Mouse (Mus musculus) layer of hippocampus, postnatal 36 days (tissue): ENCODE measurements around the gene Apol9a. TPM values are rescaled to one million over a fixed set of nuclear protein-coding genes. Genes with fewer than 3 reads are reported as not detected.
A peak's percentile ranks its signal among the peaks of the same experiment; 100 is the strongest.

ENCODE experiments used
- DNase-seq, 2 experiments: peaks; one replicate each; pipeline ENCODE4 v3.0.0; 2022
- total RNA-seq, 2 experiments: library from RNA; stranded (reverse); gene quantifications; 2 replicates each; pipeline ENCODE4 v1.2.3; 2021

The Apol9a gene
- total RNA-seq, 2 experiments from 2014 or later: not detected

DNA sequence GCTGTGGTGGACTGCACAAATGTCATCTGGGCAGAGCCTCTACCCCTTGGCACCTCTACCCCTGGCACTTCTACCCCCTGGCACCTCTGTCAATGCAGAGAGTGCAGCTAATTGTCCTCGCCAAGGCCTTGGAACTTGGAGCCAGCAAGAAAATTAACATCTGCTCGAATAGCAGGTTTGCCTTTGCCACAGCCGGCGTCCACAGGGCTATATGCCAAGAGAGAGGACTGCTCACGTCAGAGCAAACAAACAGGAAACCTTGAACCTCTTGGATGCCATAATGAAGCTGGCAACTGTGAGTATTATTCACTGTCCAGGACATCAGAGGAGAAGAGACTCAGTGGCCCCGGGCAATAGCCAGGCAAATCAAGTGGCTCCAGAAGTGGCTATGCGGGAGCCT is 34.0 kb downstream of the Apol9a start:
- no peak for DNase-seq

- DNase-seq: no peak
Observed at GRCm38 (mm10) chr15:77370588-77370987, 40.3 kb downstream of the Apol9a start.

- DNase-seq: no peak
Observed at GRCm38 (mm10) chr15:77369981-77370380, 41.0 kb downstream of the Apol9a start.

DNA sequence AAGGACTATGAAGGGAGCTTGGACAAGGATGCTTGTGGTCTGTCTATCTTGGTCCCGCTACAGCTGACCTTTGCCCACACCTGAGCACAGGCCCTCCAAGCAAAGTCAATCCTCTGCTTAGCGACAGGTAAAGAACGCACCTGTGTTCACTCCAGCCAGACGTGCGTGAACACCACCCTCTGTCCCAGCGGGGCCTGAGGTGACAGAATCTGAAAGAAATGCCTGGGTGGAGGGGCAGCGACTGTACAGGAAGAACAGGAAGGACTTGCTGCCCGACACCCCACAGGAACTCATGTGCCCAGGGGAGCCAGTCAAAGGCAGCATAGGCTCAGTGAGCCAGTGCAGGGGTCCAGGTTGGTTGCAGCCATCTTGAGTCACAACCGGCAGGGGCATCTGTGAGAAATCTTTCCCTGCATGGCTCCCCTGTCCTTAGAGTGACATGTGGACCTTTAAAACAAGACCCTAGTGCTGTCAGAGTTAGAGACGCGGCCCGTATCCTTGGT is 42.1 kb downstream of the Apol9a start:
- no peak for DNase-seq

DNA sequence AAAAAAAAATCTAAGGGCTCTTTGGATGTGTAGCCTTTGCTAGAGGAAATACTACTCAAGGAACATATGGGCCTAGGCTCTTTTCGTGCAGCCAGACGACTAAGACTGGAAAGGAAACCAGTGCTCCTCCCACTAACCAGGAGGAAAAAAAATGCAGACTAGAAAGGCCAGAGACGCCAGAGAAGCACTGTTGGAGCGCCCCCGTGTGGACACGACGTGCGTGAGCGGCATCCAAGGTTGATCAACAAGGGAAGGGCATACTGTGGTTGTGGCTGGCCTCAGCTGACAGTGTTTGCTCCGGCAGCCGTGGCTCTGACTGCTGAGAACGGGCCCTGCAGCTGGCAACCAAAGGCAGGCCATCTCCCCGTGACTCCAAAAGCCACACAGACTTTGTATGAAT is 42.8 kb downstream of the Apol9a start:
- peak; percentile 91 to 93 for DNase-seq

- DNase-seq: no peak
Observed at GRCm38 (mm10) chr15:77367504-77367903, 43.4 kb downstream of the Apol9a start.

- peak; percentile 76 to 84 for DNase-seq
Observed at GRCm38 (mm10) chr15:77366706-77367484, 44.0 kb downstream of the Apol9a start.

GRCm38 (mm10) chr15:77365700-77366570 is 45.0 kb downstream of the Apol9a start:
- no peak for DNase-seq

GRCm38 (mm10) chr15:77364026-77364425 is 46.9 kb downstream of the Apol9a start:
- no peak for DNase-seq

DNA sequence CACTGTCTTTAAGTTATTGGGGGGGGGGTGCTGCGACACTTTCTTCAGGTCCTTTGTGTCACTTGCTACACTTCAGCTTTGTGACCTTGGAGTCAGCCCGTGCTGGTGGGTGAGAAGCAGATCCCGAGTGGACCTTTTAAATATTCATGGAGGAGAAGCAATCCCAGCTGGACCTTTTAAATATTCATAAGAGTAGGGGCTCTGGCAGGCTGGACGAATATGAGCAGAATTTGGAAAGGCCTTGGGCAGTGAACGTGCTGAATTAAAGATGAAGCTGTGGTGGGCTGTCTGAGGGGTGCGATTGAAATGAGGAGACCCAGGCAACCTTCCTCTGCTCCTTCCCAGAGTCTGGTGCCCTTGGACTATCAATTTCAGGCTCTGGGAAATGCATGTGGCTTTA is 47.4 kb downstream of the Apol9a start:
- no peak for DNase-seq

- no peak for DNase-seq
Observed at GRCm38 (mm10) chr15:77362952-77363351, 48.0 kb downstream of the Apol9a start.

DNA sequence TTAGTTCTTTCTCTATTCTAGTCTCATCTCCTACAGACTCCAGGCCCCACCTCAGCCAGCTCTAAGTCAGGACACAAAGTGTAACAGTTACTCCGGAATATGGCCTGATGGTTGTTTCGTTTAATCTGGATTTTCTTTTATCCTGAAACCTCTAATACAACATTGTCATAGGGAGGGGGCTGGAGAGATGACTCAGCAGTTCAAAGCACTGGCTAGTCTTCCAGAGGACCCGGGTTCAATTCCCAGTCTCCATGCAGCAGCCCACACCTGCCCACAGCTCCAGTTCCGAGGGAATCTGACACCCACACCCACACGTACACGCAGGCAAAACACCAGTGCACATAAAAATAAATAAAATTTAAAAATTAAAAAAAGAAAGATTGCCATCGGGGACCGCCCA is 51.0 kb downstream of the Apol9a start:
- no peak for DNase-seq

- no peak for DNase-seq
Observed at GRCm38 (mm10) chr15:77359486-77359885, 51.4 kb downstream of the Apol9a start.

- no peak for DNase-seq
Observed at GRCm38 (mm10) chr15:77359084-77359483, 51.9 kb downstream of the Apol9a start.

DNA sequence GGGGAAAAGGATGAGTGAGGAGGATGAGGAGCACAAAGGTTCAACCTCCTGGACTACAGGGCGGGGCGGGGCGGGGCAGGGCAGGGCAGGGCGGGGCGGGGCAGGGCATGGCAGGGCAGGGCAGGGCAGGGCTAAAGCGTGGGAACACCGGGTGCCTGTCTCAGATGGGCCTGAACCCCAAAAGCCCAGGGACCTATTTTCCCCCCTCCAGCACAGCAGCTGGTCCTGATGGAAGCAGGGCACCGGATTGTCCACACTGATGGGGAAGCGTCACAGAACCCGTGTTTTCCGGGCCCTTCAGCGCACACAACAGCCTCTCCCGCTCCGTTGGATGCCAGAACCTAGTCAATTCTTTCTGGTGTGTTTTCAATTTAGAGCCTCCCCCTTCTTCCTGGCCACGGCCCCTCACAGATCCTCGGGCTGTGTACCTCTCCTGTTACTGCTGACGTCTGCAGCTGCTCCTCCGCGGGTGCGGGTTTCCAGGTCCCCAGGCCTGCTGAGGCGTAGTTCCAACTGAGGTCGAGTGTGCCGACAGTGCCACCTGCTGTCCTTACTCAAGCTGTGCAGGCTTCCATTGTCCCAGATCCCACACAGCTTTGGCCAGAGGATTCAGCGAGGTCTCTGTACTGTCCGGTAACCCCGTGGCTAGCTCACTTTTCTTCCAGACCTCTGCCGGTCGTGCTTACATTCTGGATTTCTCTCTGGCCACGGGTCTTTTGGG is 52.5 kb downstream of the Apol9a start:
- DNase-seq: peak; percentile 84 to 86

DNA sequence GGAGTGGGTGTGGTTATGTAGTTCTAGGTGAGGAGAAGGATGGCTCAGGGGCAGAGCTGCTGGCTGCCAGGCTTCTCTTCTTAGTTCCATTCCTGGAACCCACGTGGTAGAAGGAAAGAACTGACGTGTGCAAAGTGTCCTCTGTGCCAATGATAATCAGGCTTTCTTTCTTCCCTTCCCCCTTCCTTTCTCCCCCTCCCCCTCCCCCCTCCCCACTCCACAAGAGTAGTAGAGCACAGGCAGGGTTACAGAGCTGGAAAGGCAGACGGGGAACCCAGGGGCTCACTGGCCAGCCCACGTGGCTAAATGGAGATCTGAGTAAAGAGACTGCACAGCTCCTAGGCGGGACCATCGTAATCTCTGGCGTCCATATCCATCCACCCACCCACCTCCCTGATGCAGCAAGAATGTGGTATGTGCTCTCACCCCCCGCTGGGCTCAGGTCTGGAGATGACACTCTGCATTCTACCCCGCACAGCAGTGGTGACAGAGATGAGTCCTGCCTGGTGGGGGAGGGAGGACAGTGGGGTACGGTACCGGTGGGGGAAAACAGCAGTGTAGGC is 54.6 kb downstream of the Apol9a start:
- no peak for DNase-seq

DNA sequence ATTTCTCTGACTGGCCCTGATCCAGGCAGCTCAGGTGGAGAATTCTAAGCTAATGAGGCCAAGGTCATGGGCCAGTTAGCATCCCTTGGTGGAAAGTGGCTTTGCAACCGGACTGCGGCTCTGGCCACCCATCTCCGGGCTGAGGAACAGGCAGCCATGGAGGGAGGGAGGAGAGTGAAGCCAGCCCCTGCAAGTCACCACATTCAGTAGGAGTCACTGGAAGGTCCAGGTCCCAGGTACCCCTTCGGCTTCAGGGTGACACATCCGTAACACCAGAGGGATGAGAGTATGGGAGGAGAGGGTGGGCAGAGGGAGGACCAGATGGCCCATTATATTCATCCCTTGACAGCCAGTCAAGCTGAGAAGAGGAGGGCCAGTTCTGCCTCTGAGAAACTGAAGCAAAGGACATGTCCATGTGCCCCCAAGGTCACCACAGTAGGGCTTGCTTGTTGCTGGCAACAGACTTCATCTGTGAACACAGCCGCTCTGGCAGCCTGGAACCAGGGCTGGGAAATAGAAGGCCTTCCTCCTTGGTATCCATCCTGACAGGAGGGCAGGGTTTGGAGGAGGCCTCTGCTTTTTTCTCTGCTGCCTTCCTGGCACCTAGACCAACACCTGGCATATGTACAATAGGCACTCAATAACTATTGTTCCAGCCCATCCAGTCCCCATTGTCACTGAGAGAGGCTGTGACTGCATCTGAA is 55.9 kb downstream of the Apol9a start:
- no peak for DNase-seq

GRCm38 (mm10) chr15:77354496-77354847 is 56.5 kb downstream of the Apol9a start:
- no peak for DNase-seq
